Comparison of ENCODE assay signal across 9 mouse cellular contexts in the genomic region with DNA sequence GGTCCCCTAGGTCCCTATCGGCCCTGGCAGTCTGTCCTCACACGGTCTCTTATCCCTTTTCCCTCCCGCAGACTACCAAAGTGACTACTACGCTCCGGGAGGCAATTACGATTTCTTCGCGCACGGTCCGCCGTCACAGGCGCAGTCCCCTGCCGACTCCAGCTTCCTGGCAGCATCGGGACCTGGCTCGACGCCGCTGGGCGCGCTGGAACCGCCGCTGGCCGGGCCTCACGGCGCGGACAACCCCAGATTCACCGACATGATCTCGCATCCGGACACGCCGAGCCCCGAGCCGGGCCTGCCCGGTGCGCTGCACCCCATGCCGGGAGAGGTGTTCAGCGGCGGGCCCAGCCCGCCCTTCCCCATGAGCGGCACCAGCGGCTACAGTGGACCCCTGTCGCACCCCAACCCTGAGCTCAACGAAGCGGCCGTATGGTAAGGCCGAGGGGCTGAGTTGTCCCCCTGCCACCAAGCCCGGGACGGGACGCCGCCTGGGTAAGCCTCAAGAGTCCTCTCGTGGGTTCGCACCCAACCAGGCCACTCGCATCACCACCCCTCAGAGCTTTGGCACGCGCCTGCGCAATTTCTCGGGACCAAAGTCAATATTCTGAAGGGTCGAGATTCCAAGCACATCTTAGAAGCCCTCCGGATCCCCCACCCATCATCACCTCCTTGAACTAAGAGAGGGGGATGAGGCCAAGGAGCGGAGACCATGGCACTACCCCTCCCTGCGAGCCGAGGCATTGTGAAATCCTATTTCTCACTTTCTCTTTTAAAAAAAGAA. TPM values are rescaled to one million over a fixed set of nuclear protein-coding genes. Genes with fewer than 3 reads are reported as not detected.
DNase-seq lines count a peak whose midpoint lies in the region; ATAC-seq and TF ChIP-seq lines count a peak whose summit lies in the region.
"Had no signal": no experiment of that assay in that cellular context is flagged by ENCODE, and none has a peak within 500 bp of the region (broad histone marks: within the 10 kb centered on the region; RNA-seq: fewer than 3 reads in every experiment).

No protein-coding gene starts in this region.

- under 1% methylated on average over 61 of the region's 61 CpGs for WGBS in heart, postnatal 0 days
- WGBS in midbrain, embryonic 10.5 days, result 8% methylated on average over 61 of the region's 61 CpGs

- no peaks in the 10 kb centered on the region for H3K36me3 ChIP-seq in heart, postnatal 0 days (replicated peaks; ENCODE audit: control insufficient read depth, insufficient read depth, low read length)
- H3K36me3 ChIP-seq in midbrain, embryonic 10.5 days, result peaks cover 3% of the 10 kb centered on the region; the same call in 1 of the 2 replicates

- DNase-seq in cerebellum, postnatal 14 days, result peak; percentile 38 to 40
- DNase-seq in cerebellum, adult 18-20 months, result no peak
- peak; percentile 36 for DNase-seq in ZHBTc4 (ENCODE audit: low read depth, low spot score)
- DNase-seq in heart, postnatal 0 days (ENCODE audit: low spot score), result no peak
- no peak for DNase-seq in midbrain, embryonic 10.5 days (ENCODE audit: low spot score)
- no peak for DNase-seq in yolk sac, embryonic 10.5 days (ENCODE audit: low spot score)
- no peak for DNase-seq in right cerebral cortex, postnatal 14 days
- no peak for DNase-seq in cerebellum, adult 9-10 months

- H3K9ac ChIP-seq in heart, postnatal 0 days (replicated peaks; ENCODE audit: low read depth, low read length), result no peak overlapping the region

- peaks cover 73% of the 10 kb centered on the region for H3K27me3 ChIP-seq in heart, postnatal 0 days (ENCODE audit: control insufficient read depth, insufficient read depth, low read length)
- peaks cover 98% of the 10 kb centered on the region for H3K27me3 ChIP-seq in midbrain, embryonic 10.5 days (ENCODE audit: low read depth, poor library complexity, severe bottlenecking)

- H3K9me3 ChIP-seq in heart, postnatal 0 days (replicated peaks; ENCODE audit: control insufficient read depth, low read length), result no peaks in the 10 kb centered on the region
- H3K9me3 ChIP-seq in midbrain, embryonic 10.5 days (replicated peaks), result no peaks in the 10 kb centered on the region

- no peak for ATAC-seq in heart, postnatal 0 days (ENCODE audit: insufficient read depth, low read depth)

- peak overlapping the region; percentile 59 for H3K4me2 ChIP-seq in heart, postnatal 0 days (ENCODE audit: low read depth, low read length)

- TF ChIP-seq CTCF in heart, postnatal 0 days (IDR thresholded peaks at IDR 0.05; ENCODE audit: low read depth), result no peak

- H3K27ac ChIP-seq in heart, postnatal 0 days (ENCODE audit: low read depth), result no peak overlapping the region
- peak overlapping the region; percentile 91 for H3K27ac ChIP-seq in midbrain, embryonic 10.5 days (replicated peaks)

- peak overlapping the region; percentile 44 for H3K4me3 ChIP-seq in heart, postnatal 0 days (ENCODE audit: low read depth, low read length)
- H3K4me3 ChIP-seq in midbrain, embryonic 10.5 days, result peak overlapping the region; percentile 59

- H3K4me1 ChIP-seq in heart, postnatal 0 days (ENCODE audit: control insufficient read depth, insufficient read depth), result peaks cover 8% of the 10 kb centered on the region
- H3K4me1 ChIP-seq in midbrain, embryonic 10.5 days, result peaks cover 54% of the 10 kb centered on the region

- no peak for TF ChIP-seq EP300 in heart, postnatal 0 days (IDR thresholded peaks at IDR 0.05; ENCODE audit: low read depth)

RNA-seq across cellular contexts. Expression of a gene that starts 8.6 kb away (rescaled TPM):
- not detected in 2 replicates for total RNA-seq in heart, postnatal 0 days (2014; rRNA removed; ENCODE audit: low replicate concordance)
- not detected in 2 replicates for polyA plus RNA-seq in heart, postnatal 0 days (2015; fragmentation: Nextera tagmentation; extraction: Ambion mirVana)
- polyA plus RNA-seq in midbrain, embryonic 10.5 days (2016; fragmentation: Nextera tagmentation; extraction: Ambion mirVana), result 23.5 and 30.5 TPM in 2 replicates
- total RNA-seq: common myeloid progenitor, adult 5-6 weeks had no signal

RNA-seq across cellular contexts. Expression of a gene that starts 32.5 kb away (rescaled TPM):
- 17.0 and 30.3 TPM in 2 replicates for total RNA-seq in heart, postnatal 0 days (2014; rRNA removed; ENCODE audit: low replicate concordance)
- 20.7 TPM in 2 replicates for polyA plus RNA-seq in heart, postnatal 0 days (2015; fragmentation: Nextera tagmentation; extraction: Ambion mirVana)
- 5.5 and 6.2 TPM in 2 replicates for polyA plus RNA-seq in midbrain, embryonic 10.5 days (2016; fragmentation: Nextera tagmentation; extraction: Ambion mirVana)

RNA-seq across cellular contexts. Expression of a gene that starts 36.2 kb away (rescaled TPM):
- not detected in 2 replicates for total RNA-seq in heart, postnatal 0 days (2014; rRNA removed; ENCODE audit: low replicate concordance)
- not detected in 2 replicates for polyA plus RNA-seq in heart, postnatal 0 days (2015; fragmentation: Nextera tagmentation; extraction: Ambion mirVana)
- not detected in 2 replicates for polyA plus RNA-seq in midbrain, embryonic 10.5 days (2016; fragmentation: Nextera tagmentation; extraction: Ambion mirVana)
- total RNA-seq: common myeloid progenitor, adult 5-6 weeks had no signal

Comparison
In these comparisons a context has a peak if more than half of its experiments do, and no peak if none do; other contexts are left out.
1. DNase-seq: peak in cerebellum, postnatal 14 days (2 of 2) and ZHBTc4 (single experiment); none in cerebellum, adult 18-20 months (0 of 2), heart, postnatal 0 days (single experiment), midbrain, embryonic 10.5 days (single experiment), yolk sac, embryonic 10.5 days (single experiment), right cerebral cortex, postnatal 14 days (single experiment) and cerebellum, adult 9-10 months (single experiment).
2. RNA of a gene that starts 8.6 kb away (polyA plus RNA-seq): 23.5 to 30.5 TPM in midbrain, embryonic 10.5 days; not detected in heart, postnatal 0 days; every median in the first group is over 10 times any median in the second.